Mouse (Mus musculus) myocyte (in vitro differentiated cells): Measurements from ENCODE around the gene Psap. TPM values are rescaled to one million over a fixed set of nuclear protein-coding genes. Genes with fewer than 3 reads are reported as not detected.
A peak's percentile ranks its signal among the peaks of the same experiment; 100 is the strongest.

ENCODE experiments used
- H3K27me3 ChIP-seq: one replicate; pipeline ENCODE4 v1.6.1; 2011; ENCODE audit not compliant: control insufficient read depth, insufficient read depth, insufficient read length
- H3K36me3 ChIP-seq: one replicate; pipeline ENCODE4 v1.6.1; 2011; ENCODE audit not compliant: control insufficient read depth, insufficient read depth
- H3K4me2 ChIP-seq: one replicate; pipeline ENCODE4 v1.6.1; 2011; ENCODE audit warnings: low read depth, control low read depth
- H3K4me3 ChIP-seq: one replicate; pipeline ENCODE4 v1.5.1; 2011; ENCODE audit warnings: mild to moderate bottlenecking, control low read depth, moderate library complexity
- H3K79me2 ChIP-seq: one replicate; pipeline ENCODE4 v1.6.1; 2011; ENCODE audit not compliant: control insufficient read depth, insufficient read depth
- H3ac ChIP-seq: one replicate; pipeline ENCODE4 v1.6.1; 2011; ENCODE audit not compliant: control insufficient read depth, insufficient read length
- CEBPB ChIP-seq: IDR thresholded peaks from 2 replicates; pipeline ENCODE4 v1.6.1; 2011; ENCODE audit warnings: mild to moderate bottlenecking, moderate library complexity; ENCODE audit not compliant: poor library complexity, insufficient read depth, severe bottlenecking
- E2F4 ChIP-seq: IDR thresholded peaks from one replicate; pipeline ENCODE4 v1.6.1; 2011; ENCODE audit warnings: mild to moderate bottlenecking, control low read depth, moderate library complexity; ENCODE audit not compliant: insufficient read depth
- MAX ChIP-seq: IDR thresholded peaks from one replicate; pipeline ENCODE4 v1.6.1; 2011; ENCODE audit warnings: low read depth, mild to moderate bottlenecking, control low read depth
- MYOD1 ChIP-seq, 3 experiments: IDR thresholded peaks; one replicate each; pipeline ENCODE4 v1.6.1; 2011; ENCODE audit warnings: control low read depth in 2 of 3, low read depth in 2 of 3, mild to moderate bottlenecking in 2 of 3, moderate library complexity in 1 of 3; ENCODE audit not compliant: insufficient read length in 2 of 3, control insufficient read depth in 1 of 3
- MYOG ChIP-seq, 3 experiments: IDR thresholded peaks; one replicate each; pipeline ENCODE4 v1.6.1; 2011; ENCODE audit warnings: control low read depth in 2 of 3, low read depth in 2 of 3, mild to moderate bottlenecking in 2 of 3; ENCODE audit not compliant: insufficient read length in 2 of 3, control insufficient read depth in 1 of 3, insufficient read depth in 1 of 3
- POLR2A ChIP-seq: IDR thresholded peaks from one replicate; pipeline ENCODE4 v1.6.1; 2011; ENCODE audit warnings: low read depth, mild to moderate bottlenecking, control low read depth, moderate library complexity; ENCODE audit not compliant: insufficient read length
- POLR2AphosphoS2 ChIP-seq: IDR thresholded peaks from one replicate; pipeline ENCODE4 v1.6.1; 2011; ENCODE audit warnings: low read depth, control low read depth; ENCODE audit not compliant: insufficient read length
- REST ChIP-seq: IDR thresholded peaks from one replicate; pipeline ENCODE4 v1.6.1; 2011; ENCODE audit warnings: mild to moderate bottlenecking, control low read depth, moderate library complexity; ENCODE audit not compliant: insufficient read depth, insufficient read length
- SRF ChIP-seq: IDR thresholded peaks from one replicate; pipeline ENCODE4 v1.6.1; 2011; ENCODE audit warnings: low read depth; ENCODE audit not compliant: control insufficient read depth, insufficient read length
- TCF12 ChIP-seq: IDR thresholded peaks from one replicate; pipeline ENCODE4 v1.6.1; 2011; ENCODE audit warnings: mild to moderate bottlenecking, control low read depth; ENCODE audit not compliant: poor library complexity, insufficient read depth, severe bottlenecking
- TCF3 ChIP-seq: IDR thresholded peaks from one replicate; pipeline ENCODE4 v1.6.1; 2011; ENCODE audit warnings: low read depth, control low read depth; ENCODE audit not compliant: insufficient read length
- USF1 ChIP-seq: IDR thresholded peaks from one replicate; pipeline ENCODE4 v1.6.1; 2011; ENCODE audit warnings: low read depth, mild to moderate bottlenecking, control low read depth, moderate library complexity
- polyA plus RNA-seq: library from polyadenylated mRNA; unstranded; fragments of >200 nt; fragmentation: generic; extraction: Trizol; gene quantifications from one replicate; pipeline ENCODE4 v1.2.1, GENCODE M21; 2012; ENCODE audit warnings: missing spikeins

Psap gene
- polyA plus RNA-seq, 1 experiment = 729 TPM

DNA sequence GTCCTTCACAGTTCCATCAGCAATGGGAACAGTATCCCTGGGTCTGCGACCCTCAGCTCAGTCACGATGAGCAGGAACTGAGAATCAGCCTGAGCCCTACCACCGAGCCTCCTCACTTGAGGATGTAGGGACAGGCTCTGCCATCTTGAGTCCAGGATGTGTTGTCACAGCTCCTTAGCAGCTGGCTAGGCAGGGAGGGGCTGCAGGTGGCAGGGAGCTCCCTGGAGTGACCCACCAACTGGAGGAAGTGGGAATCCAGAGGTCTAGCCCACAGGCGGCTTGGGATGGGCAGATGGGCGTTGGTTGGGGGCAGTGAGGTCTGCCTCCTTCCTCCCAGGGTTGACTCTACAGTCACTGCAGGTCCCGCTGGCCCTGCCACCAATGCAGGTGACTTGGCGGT lies 14.1 kb upstream of the Psap start:
- no peak overlapping the region for H3K4me2 ChIP-seq
- no peak overlapping the region for H3K4me3 ChIP-seq
- H3K79me2 ChIP-seq = no peaks in the 10 kb centered on the region
- no peaks in the 10 kb centered on the region for H3K36me3 ChIP-seq
- TF ChIP-seq MYOG (IDR thresholded peaks at IDR 0.05; ENCODE audit: control insufficient read depth in 1 of 3, insufficient read depth in 1 of 3, insufficient read length in 2 of 3, low read depth in 2 of 3) = peak in 1 of 3 experiments; percentile 60
- TF ChIP-seq USF1 = no peak
- no peak overlapping the region for H3ac ChIP-seq
- H3K27me3 ChIP-seq = no peaks in the 10 kb centered on the region

DNA sequence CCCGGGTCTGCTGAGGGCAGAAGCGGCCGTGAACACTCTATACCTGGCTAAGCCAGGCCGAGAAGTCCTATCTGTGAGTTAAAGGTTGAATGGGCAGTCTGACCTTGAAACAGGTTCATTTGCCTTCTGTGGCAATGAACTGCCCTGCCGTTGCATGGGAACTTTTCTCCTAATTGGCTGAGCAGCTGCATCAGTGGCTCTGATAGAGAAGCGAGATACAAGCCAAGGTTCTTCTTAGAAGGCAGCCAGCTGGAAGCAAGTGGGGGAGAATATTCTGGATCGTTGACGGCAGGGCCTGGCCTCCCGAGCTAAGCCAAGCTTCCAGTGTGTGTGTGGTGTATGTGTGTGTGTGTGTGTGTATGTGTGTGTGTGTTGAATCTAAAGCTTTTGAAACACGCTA lies 12.2 kb upstream of the Psap start:
- Histone ChIP-seq H3K4me3 (no peak overlapping the region), H3K27me3 (no peaks in the 10 kb centered on the region), H3K36me3 (no peaks in the 10 kb centered on the region), H3K79me2 (no peaks in the 10 kb centered on the region), H3K4me2 (no peak overlapping the region), H3ac (no peak overlapping the region)
- TF ChIP-seq REST (no peak), SRF (no peak), USF1 (no peak), E2F4 (no peak), POLR2A (no peak), CEBPB (no peak), TCF12 (no peak), MAX (no peak), MYOD1 (IDR thresholded peaks at IDR 0.05; ENCODE audit: control insufficient read depth in 1 of 3, insufficient read length in 2 of 3, low read depth in 2 of 3) (no peak), POLR2AphosphoS2 (no peak), MYOG (IDR thresholded peaks at IDR 0.05; ENCODE audit: control insufficient read depth in 1 of 3, insufficient read depth in 1 of 3, insufficient read length in 2 of 3, low read depth in 2 of 3) (no peak), TCF3 (no peak)

DNA sequence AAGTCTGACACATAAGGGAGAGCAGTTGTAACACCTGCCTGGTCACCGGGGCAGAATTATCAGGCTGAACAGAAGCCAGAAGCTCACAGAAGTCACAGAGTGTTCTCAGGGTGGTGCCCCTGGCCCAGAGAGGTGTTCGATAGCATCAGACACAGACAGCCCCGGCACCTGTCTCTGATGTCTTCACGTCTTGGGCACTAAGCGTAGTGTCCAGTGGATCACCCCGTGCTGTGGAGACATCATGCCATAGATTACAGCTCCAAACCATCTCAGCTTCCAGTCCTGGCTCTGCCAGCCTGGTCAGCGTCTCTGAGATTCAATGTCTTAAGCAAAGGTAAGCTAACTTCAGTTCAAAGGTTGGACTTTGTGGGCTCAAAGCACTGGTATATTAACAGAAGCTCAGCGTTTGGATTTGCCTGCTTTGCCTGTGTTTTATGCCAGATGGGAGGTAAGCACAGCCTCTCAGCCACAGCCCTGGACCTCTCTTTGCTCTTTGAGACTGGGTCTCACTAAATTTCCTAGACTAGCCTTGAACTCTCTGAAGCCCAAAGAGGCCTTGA lies 10.5 kb upstream of the Psap start:
- Histone ChIP-seq H3K4me2 (no peak overlapping the region), H3K79me2 (no peaks in the 10 kb centered on the region), H3K27me3 (no peaks in the 10 kb centered on the region), H3K4me3 (no peak overlapping the region), H3ac (no peak overlapping the region), H3K36me3 (no peaks in the 10 kb centered on the region)
- TF ChIP-seq TCF12 (no peak), MYOG (IDR thresholded peaks at IDR 0.05; ENCODE audit: control insufficient read depth in 1 of 3, insufficient read depth in 1 of 3, insufficient read length in 2 of 3, low read depth in 2 of 3) (no peak), USF1 (no peak), MAX (no peak), REST (no peak), SRF (no peak), MYOD1 (IDR thresholded peaks at IDR 0.05; ENCODE audit: control insufficient read depth in 1 of 3, insufficient read length in 2 of 3, low read depth in 2 of 3) (no peak), TCF3 (no peak), POLR2A (no peak), POLR2AphosphoS2 (no peak), CEBPB (no peak), E2F4 (no peak)

DNA sequence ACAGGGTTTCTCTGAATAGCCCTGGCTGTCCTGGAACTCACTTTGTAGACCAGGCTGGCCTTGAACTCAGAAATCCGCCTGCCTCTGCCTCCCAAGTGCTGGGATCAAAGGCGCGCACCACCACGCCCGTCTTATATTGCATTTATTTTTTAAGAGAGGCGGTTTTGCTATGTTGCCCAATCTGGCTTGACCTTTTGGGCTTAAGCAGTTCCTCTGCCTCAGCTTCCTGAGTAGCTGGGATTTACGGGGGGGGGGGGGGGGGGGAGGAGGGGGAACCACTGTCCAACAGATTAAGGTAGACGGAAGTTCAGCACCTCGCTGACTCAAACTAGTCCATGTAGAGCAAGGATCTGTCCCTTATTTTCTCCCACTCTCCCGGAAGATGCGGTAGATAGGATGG lies 8.7 kb upstream of the Psap start:
- no peak overlapping the region for H3K4me3 ChIP-seq
- H3K27me3 ChIP-seq = no peaks in the 10 kb centered on the region
- TF ChIP-seq SRF = no peak
- no peak for TF ChIP-seq USF1
- no peak for TF ChIP-seq MYOG (IDR thresholded peaks at IDR 0.05; ENCODE audit: control insufficient read depth in 1 of 3, insufficient read depth in 1 of 3, insufficient read length in 2 of 3, low read depth in 2 of 3)
- TF ChIP-seq MYOD1 (IDR thresholded peaks at IDR 0.05; ENCODE audit: control insufficient read depth in 1 of 3, insufficient read length in 2 of 3, low read depth in 2 of 3) = no peak
- TF ChIP-seq POLR2A = no peak
- no peak for TF ChIP-seq E2F4
- TF ChIP-seq TCF12 = no peak
- no peak for TF ChIP-seq TCF3
- no peak for TF ChIP-seq MAX
- no peak for TF ChIP-seq REST
- no peak for TF ChIP-seq POLR2AphosphoS2
- TF ChIP-seq CEBPB = no peak
- no peak overlapping the region for H3ac ChIP-seq
- no peaks in the 10 kb centered on the region for H3K36me3 ChIP-seq
- H3K79me2 ChIP-seq = no peaks in the 10 kb centered on the region
- H3K4me2 ChIP-seq = peak overlapping the region; percentile 61
